Mouse (Mus musculus) forebrain, embryonic 14.5 days (tissue): ENCODE data around the gene Drc1. TPM values are rescaled to one million over a fixed set of nuclear protein-coding genes. Genes with fewer than 3 reads are reported as not detected.
A peak's percentile ranks its signal among the peaks of the same experiment; 100 is the strongest.

ENCODE experiments used
- ATAC-seq: fragments of 200-750 bp; cut with Nextera tagmentation; 2 replicates; pipeline ENCODE4 v1.8.0; 2017; ENCODE audit warnings: mild to moderate bottlenecking, moderate library complexity
- DNase-seq: peaks from one replicate; pipeline ENCODE4 v3.0.0-alpha.2; 2015; ENCODE audit warnings: low spot score
- H3K27ac ChIP-seq: fragments of 300-500 bp; sonication (generic); 2 replicates; pipeline ENCODE4 v1.5.1; 2014; ENCODE audit warnings: low read depth, mild to moderate bottlenecking, control low read depth, low read length, moderate library complexity
- H3K27me3 ChIP-seq: fragments of 300-500 bp; sonication (generic); replicated peaks from 2 replicates; pipeline ENCODE4 v1.6.1; 2014; ENCODE audit warnings: low read length, control low read depth, mixed read lengths; ENCODE audit not compliant: control insufficient read depth, insufficient read depth
- H3K36me3 ChIP-seq: fragments of 300-500 bp; sonication (generic); 2 replicates; pipeline ENCODE4 v1.6.1; 2014; ENCODE audit warnings: low read length, control low read depth; ENCODE audit not compliant: control insufficient read depth, insufficient read depth
- H3K4me1 ChIP-seq: fragments of 300-500 bp; sonication (generic); 2 replicates; pipeline ENCODE4 v1.6.1; 2014; ENCODE audit warnings: antibody characterized with exemption, low read length, control low read depth; ENCODE audit not compliant: control insufficient read depth, insufficient read depth
- H3K4me2 ChIP-seq: fragments of 300-500 bp; sonication (generic); 2 replicates; pipeline ENCODE4 v1.6.1; 2014; ENCODE audit warnings: mild to moderate bottlenecking, control low read depth, low read length
- H3K4me3 ChIP-seq: fragments of 300-500 bp; sonication (generic); 2 replicates; pipeline ENCODE4 v1.5.1; 2014; ENCODE audit warnings: low read depth, low read length, control low read depth
- H3K9ac ChIP-seq: fragments of 300-500 bp; sonication (generic); 2 replicates; pipeline ENCODE4 v1.6.1; 2014; ENCODE audit warnings: mild to moderate bottlenecking, low read length, control low read depth, moderate library complexity
- H3K9me3 ChIP-seq: fragments of 300-500 bp; sonication (generic); replicated peaks from 2 replicates; pipeline ENCODE4 v1.6.1; 2016; ENCODE audit warnings: low read length, control low read depth, mixed read lengths; ENCODE audit not compliant: control insufficient read depth
- WGBS: fragments of 180-500 bp; shearing (Covaris S2); extraction: QIAGEN DNeasy Blood & Tissue Kit; methylation state at CpG from one replicate; pipeline ENCODE4 v1.1.7; 2014; 5-methylcytosine and 5-hydroxymethylcytosine counted together
- polyA plus RNA-seq: library from polyadenylated mRNA; unstranded; fragments of >200 nt; fragmentation: Nextera tagmentation; extraction: Ambion mirVana; gene quantifications from 2 replicates; pipeline ENCODE4 v1.2.1, GENCODE M21; 2014

The Drc1 gene
- polyA plus RNA-seq: 3.9 and 5.7 TPM in 2 replicates

DNA sequence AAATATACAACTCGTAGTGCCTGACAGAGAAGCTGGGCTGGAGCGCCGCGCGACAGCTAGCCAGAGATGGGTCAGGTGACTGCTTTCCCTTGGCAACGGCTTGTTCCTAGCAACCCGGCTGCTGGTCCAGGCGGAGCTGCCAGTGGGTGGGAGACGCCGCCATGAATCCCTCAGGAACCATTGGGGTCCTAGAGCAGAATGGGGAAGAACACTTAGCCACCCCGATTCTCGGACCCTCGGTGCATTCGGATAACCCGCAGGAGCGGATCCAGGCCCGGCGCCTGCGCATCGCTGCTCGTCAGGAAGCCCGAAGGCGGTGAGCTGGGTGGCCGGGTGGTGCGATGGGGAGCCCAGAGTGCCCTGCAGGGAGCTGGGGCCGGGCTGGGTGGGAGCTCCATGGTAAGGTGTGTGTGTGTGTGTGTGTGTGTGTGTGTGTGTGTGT is at the start of gene Drc1:
Gene Drc1 (plus strand): TSS at position 98 of the 442 bp plus-strand sequence.
- ATAC-seq (peak; percentile 96), DNase-seq (peak; percentile 83)
- H3K4me3 ChIP-seq: peak within 1 kb of the TSS; percentile 45
- H3K9me3 ChIP-seq: 0 out of 2 replicates have a peak, but pooled peaks cover 7% of the 10 kb centered on the region
- peak within 1 kb of the TSS; percentile 61 for H3K9ac ChIP-seq
- no peaks in the 10 kb centered on the region for H3K36me3 ChIP-seq
- peak within 1 kb of the TSS; percentile 65 for H3K4me2 ChIP-seq
- H3K27ac ChIP-seq: no peak within 1 kb of the TSS
- WGBS: 2% methylated on average over 23 of the region's 26 CpGs
- H3K4me1 ChIP-seq: no peaks in the 10 kb centered on the region
- H3K27me3 ChIP-seq: no peaks in the 10 kb centered on the region

DNA sequence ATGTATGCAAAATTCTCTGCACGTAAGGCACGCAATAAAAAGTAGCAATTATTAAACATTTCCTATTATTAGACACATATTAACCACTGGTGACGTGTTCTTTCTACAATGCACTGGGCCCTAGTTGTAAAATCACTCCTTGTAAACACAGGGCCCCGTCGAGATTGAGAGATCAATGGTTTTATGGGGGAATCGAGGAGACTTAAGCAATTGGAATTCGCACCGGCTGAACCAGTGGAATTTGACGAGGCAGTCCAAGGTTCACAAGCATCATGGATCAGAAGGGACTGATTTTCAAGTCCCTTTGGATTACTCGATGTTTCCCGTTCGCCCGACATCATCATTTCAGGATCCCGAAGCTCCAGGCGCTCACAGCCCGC is 49.3 kb upstream of the Drc1 start:
- H3K27ac ChIP-seq: peak overlapping the region; percentile 52
- peak overlapping the region; percentile 67 for H3K4me3 ChIP-seq
- ATAC-seq (no peak), DNase-seq (no peak)
- H3K9ac ChIP-seq: peak overlapping the region; percentile 67
- no peaks in the 10 kb centered on the region for H3K27me3 ChIP-seq
- no peaks in the 10 kb centered on the region for H3K9me3 ChIP-seq
- 30% methylated on average over 16 of the region's 16 CpGs for WGBS
- peak overlapping the region; percentile 81 for H3K4me2 ChIP-seq
- 0 out of 2 replicates have a peak, but pooled peaks cover 2% of the 10 kb centered on the region for H3K36me3 ChIP-seq
- H3K4me1 ChIP-seq: peaks cover 21% of the 10 kb centered on the region

DNA sequence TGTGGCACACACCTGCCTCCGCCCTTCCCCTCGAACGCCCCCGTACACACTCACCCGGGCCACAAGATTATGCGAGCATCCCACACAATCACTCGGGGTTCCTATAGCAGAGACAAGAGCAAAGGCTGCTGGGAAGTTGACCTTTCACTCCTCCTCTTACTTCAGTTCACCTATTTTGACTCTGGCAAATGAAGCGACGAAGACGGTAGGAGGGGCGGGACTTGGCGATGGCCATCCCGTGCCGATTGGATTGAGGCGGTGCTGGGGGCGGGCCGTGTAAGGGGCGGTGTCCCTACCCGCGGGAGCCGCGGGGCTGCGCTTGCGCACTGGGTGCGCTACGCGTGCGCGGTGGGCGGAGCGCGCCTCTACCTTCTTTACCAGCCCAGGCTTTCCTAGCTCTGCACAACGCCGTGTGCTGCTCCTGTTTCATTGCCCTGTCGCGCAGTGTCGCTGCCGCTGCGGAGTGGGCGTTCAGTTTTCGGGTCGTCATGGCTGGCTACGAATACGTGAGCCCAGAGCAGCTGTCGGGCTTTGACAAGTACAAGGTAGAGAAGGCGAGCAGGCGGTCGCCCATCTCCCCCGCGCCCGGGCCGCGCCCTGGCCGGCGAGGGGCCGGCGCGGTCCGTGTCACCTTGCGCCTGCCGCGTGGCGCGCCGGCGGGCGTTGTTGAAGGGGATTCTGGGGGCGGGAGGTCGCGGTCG is 48.8 kb upstream of the Drc1 start, which contains the start of gene Selenoi:
Gene Selenoi (plus strand): TSS at position 311 of the 701 bp plus-strand sequence.
- Histone ChIP-seq H3K9ac (peak within 1 kb of the TSS; percentile 80), H3K27ac (peak within 1 kb of the TSS; percentile 86), H3K4me1 (peaks cover 21% of the 10 kb centered on the region), H3K27me3 (no peaks in the 10 kb centered on the region), H3K36me3 (0 out of 2 replicates have a peak, but pooled peaks cover 2% of the 10 kb centered on the region), H3K9me3 (no peaks in the 10 kb centered on the region), H3K4me2 (peak within 1 kb of the TSS; percentile 81), H3K4me3 (peak within 1 kb of the TSS; percentile 67)
- DNase-seq (peak; percentile 99), ATAC-seq (peak; percentile 99)
- 3% methylated on average over 66 of the region's 71 CpGs for WGBS

DNA sequence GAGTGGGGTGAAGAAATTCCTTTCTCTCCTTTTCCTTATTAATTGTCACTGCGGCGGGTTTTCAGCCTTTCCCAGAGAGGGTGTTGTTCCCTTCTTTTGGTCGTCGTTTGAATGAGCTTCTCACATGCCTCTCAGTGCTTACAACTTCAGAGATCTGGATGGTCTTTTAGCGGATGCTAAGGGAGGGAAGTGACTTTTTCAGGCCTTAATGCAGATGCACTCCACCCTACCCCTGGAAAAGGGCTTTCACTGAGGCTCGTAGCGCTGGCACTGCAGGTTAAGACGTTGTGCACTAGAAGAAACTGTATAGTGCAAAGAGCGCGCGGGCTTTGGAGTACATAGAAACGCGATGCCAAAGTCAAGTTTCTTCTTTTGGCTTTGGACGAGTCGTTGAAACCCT is 48.1 kb upstream of the Drc1 start:
- no peaks in the 10 kb centered on the region for H3K27me3 ChIP-seq
- ATAC-seq (no peak), DNase-seq (peak; percentile 44)
- peak overlapping the region; percentile 80 for H3K9ac ChIP-seq
- WGBS: 3% methylated on average over 15 of the region's 15 CpGs
- H3K4me3 ChIP-seq: peak overlapping the region; percentile 67
- H3K36me3 ChIP-seq: 0 out of 2 replicates have a peak, but pooled peaks cover 2% of the 10 kb centered on the region
- H3K4me1 ChIP-seq: peaks cover 21% of the 10 kb centered on the region
- H3K4me2 ChIP-seq: peak overlapping the region; percentile 81
- H3K9me3 ChIP-seq: no peaks in the 10 kb centered on the region
- peak overlapping the region; percentile 86 for H3K27ac ChIP-seq

DNA sequence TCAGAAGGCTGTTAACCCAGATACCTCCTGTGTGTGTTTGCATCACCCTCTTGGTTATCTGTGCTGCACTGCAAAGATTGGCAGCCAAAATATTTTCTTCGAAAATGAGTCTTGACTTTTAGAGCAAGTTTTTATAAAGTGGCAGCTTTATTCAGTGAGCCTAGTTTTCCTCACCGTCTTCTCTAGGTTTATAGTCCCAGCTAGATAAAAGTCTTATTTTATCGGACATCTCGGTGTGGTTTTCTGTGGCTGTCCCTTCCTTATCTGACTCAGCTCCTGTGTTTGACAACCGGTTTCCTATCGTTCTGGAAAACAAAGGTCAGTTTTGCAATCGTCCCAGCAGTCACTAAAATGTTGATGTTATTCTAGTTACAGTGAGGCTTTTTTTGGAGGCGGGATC is 47.2 kb upstream of the Drc1 start:
- no peaks in the 10 kb centered on the region for H3K27me3 ChIP-seq

DNA sequence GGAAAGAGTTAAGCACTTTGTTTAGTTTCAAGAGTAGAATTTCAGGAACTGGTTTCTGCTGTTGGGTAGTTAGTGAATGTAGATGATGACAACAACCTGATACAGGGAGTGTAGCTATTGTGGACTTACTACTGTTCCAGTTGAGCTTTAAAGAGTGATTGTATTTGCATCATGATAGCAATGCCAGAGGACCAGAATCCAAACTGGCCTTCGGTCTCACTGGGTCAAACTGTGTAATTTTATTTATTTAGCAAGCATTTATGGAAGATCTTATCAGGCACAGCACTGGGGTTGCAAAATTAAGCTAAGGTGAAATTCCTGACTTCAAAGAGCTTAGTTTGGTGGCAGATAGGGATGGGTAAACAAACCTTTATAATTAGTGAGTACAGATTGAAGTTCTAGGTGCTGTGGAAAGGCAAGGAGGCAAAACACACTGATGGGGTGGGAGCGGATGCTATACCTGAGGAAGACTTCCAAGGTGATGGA is 45.5 kb upstream of the Drc1 start:
- 95% methylated on average over 2 of the region's 2 CpGs for WGBS
- Histone ChIP-seq H3K27me3 (no peaks in the 10 kb centered on the region), H3K9me3 (no peaks in the 10 kb centered on the region), H3K4me3 (no peak overlapping the region), H3K4me2 (no peak overlapping the region), H3K9ac (no peak overlapping the region), H3K27ac (no peak overlapping the region), H3K36me3 (no peaks in the 10 kb centered on the region), H3K4me1 (peaks cover 21% of the 10 kb centered on the region)
- DNase-seq: no peak
- ATAC-seq: no peak

More for the DNA sequence above, 47.2 kb upstream of the Drc1 start:
- Histone ChIP-seq H3K9me3 (no peaks in the 10 kb centered on the region), H3K4me3 (peak overlapping the region; percentile 67), H3K9ac (peak overlapping the region; percentile 80), H3K36me3 (0 out of 2 replicates have a peak, but pooled peaks cover 2% of the 10 kb centered on the region), H3K4me2 (peak overlapping the region; percentile 81), H3K4me1 (peaks cover 21% of the 10 kb centered on the region), H3K27ac (no peak overlapping the region)
- no peak for ATAC-seq
- no peak for DNase-seq
- WGBS: 74% methylated on average over 8 of the region's 8 CpGs

DNA sequence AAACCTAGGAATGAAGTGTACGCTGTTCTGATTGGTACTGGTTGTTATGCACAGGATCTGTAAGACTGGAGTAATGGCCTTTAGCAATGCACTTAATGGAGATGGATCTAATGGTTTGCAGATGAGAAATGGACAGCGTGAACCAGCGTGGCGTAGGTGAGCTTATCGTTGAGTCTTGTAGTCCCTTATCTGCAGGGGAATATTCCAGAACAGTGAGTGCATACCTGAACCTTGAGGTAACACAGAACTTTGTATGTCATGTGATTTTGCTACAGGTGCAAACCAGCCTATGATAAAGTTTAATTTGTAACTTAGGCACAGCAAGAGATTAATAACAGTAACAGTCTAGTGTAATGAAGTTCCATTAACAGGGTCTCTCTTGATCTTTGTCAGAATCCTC is 42.7 kb upstream of the Drc1 start:
- DNase-seq: no peak
- peaks cover 13% of the 10 kb centered on the region for H3K4me1 ChIP-seq
- H3K27me3 ChIP-seq: no peaks in the 10 kb centered on the region
- no peaks in the 10 kb centered on the region for H3K36me3 ChIP-seq
- H3K27ac ChIP-seq: no peak overlapping the region
- H3K4me2 ChIP-seq: no peak overlapping the region
- H3K9ac ChIP-seq: no peak overlapping the region
- no peaks in the 10 kb centered on the region for H3K9me3 ChIP-seq
- no peak for ATAC-seq
- H3K4me3 ChIP-seq: no peak overlapping the region
- 97% methylated on average over 5 of the region's 5 CpGs for WGBS

DNA sequence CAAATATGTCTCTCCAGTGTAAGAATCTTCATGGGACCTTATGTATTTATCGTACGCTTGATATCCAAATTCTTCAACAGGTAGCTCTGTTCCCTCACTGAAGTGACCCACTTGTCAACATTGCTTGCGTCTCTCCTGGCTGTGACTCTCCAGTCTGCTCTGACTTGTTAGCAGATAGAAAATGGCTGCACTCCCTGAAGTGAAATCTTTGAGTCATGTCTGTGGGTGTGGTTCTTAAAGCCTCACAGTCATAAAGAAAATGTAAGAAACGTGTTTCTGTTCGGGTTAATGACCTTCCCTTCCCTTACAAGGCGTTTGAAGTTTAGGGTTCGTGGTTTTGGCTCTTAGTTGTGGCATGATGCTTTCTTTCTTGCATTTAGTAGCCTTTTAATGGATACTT is 40.6 kb upstream of the Drc1 start:
- no peak overlapping the region for H3K27ac ChIP-seq
- H3K4me2 ChIP-seq: no peak overlapping the region
- H3K4me3 ChIP-seq: no peak overlapping the region
- no peaks in the 10 kb centered on the region for H3K27me3 ChIP-seq
- DNase-seq: no peak
- no peaks in the 10 kb centered on the region for H3K4me1 ChIP-seq
- no peak overlapping the region for H3K9ac ChIP-seq
- no peaks in the 10 kb centered on the region for H3K36me3 ChIP-seq
- WGBS: 95% methylated on average over 7 of the region's 7 CpGs
- no peaks in the 10 kb centered on the region for H3K9me3 ChIP-seq
- no peak for ATAC-seq

DNA sequence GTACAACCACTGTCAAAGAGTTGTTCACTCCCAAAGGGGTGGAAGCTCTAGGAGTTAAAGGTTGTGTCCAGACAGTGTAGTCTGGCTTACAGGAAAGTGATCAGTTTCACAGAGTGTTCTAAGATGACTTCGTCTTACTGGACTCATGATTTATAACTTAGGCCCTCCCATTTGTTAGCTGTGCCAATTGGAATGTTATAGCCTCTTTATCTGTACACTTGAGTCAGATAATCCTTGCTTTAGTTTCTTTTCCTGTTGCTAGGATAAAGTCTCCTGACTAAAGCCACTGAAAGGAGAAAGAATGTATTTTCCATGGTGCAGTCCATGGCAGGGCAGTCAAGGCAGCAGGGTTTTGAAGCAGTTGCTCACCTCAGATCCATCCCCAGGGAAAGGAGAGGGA is 38.8 kb upstream of the Drc1 start:
- 78% methylated on average over 1 of the region's 1 CpGs for WGBS
- Histone ChIP-seq H3K4me1 (no peaks in the 10 kb centered on the region), H3K9ac (no peak overlapping the region), H3K36me3 (no peaks in the 10 kb centered on the region), H3K4me2 (no peak overlapping the region), H3K9me3 (no peaks in the 10 kb centered on the region), H3K4me3 (no peak overlapping the region), H3K27me3 (no peaks in the 10 kb centered on the region), H3K27ac (no peak overlapping the region)
- no peak for DNase-seq
- ATAC-seq: no peak
